Mouse (Mus musculus): ENCODE measurements around the gene Trappc5.

The Trappc5 gene

DNA sequence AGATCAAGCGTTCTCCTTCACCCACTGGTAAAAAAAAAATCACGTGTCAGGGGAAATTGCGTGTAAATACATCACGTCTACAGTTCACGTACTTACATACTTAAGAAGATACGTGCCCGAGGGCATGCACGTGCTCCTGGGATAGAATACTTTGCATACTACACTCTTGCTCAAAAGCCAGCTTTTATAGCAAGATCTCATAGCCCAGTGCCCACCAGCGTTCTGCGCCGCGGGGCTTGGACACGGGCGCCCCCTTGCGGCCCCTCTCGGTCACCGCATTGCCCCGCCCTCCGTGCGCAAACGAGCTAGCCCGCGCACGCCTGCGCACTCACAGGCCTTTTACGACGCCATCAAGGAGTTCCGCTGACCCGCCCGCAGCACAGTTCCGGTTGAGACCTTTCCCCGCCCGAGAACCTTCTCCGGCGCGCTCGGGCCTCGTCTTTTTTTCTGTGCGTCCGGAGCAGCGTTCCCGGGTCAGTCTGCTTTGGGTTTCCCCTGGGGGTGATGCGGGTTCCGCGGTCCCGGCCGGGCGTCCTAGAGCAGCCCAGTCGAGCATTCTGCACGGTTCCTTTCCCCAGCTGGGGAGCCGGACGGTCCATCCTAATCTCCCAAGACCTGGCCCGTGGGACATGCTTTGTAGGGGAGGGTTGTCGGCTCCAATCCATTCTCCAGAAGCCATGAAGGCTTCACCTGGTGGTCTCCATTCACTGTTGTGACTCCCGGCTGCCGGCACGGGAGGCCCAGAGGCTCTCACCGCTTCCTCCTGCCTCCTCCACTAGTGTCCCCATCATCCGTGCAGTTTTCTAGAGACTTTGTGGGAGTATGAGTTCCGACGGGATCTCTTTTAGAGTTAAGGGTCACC is at the start of gene Trappc5:
Gene Trappc5 (plus strand): TSS at position 169 of the 862 bp plus-strand sequence.
- DNase-seq (ENCODE audit: low spot score in 2 of 2): peak; percentile 94 to 96

DNA sequence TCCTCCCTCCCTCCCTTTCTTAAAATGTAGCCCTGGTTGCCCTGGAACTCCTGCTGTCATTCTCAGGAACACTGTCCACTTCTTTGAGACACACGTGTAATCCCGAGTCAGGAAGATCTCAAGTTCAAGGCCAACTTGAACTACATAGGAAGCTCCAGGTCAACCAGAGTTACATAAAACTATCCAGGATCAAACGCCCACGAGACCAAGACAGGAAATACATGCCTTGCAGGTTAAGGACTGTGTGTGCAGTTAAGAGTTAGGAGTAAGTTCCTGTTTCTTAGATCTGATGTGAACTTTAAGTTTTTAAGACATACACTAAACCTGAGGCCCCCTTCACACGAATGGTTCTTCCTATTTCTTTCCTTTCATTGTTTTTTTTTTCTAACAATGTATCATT is 49.1 kb upstream of the Trappc5 start:
- DNase-seq (ENCODE audit: low spot score in 2 of 2): no peak

DNA sequence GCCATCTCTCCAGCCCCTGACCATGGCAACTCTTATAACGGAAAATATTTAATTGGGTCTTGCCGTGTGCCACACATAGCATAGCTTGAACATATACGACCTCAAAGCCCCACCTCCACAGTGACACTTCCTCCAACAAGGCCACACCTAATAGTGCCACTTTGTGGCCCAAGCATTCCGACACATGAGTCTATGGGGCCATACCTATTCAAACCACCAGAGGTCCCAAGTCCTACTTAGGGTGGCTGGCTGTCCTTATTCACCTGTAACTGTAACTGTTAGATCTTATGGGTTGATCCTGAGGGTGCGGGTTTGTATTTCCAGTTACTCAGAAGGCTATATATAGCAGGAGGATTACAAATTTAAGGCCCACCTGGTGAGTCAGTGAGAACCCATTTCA is 48.1 kb upstream of the Trappc5 start:
- peak in 1 of 2 experiments; percentile 47 for DNase-seq (ENCODE audit: low spot score in 2 of 2)

DNA sequence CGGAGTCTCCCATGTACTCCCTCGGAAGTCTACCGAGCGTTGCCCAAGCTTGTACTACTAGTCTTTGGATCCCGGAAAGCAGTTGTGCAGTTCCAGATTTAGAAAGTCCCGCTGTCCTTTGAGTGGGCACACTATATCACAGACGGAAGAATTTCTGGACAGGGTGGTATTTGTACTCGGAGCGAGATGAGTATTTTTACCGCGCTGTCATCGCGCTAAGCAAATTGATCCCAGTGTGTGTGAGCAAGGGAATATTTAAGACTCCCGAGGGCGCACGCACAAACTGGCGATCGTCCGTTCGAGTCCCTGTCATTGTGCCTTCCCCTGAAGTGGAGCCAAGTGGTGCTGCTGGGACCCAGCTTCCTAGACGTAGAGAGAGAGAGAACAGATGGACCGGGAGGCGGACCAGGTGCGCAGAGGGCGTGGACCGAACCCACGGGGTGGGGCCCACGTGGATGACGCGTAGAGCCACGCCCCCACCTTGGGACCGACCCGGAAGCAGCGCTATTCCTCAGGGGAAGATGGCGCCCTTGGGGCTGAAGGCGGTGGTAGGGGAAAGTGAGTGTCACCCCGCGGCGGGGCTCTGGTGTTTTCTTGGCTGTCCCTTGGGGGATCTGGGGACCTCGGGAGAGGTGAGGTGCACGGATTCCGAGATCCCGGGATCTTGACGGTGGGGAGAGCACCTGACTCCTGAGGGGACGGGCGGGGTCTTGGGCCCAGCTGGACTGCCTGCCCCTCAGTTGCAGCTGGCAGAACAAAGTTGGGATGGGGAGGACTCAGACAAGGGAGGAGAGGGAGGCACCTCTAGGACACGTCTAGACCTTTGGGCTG is 45.2 kb upstream of the Trappc5 start, which contains the start of gene Stxbp2:
Gene Stxbp2 (plus strand): TSS at position 309 of the 831 bp plus-strand sequence.
- DNase-seq (ENCODE audit: low spot score in 2 of 2): peak; percentile 70

DNA sequence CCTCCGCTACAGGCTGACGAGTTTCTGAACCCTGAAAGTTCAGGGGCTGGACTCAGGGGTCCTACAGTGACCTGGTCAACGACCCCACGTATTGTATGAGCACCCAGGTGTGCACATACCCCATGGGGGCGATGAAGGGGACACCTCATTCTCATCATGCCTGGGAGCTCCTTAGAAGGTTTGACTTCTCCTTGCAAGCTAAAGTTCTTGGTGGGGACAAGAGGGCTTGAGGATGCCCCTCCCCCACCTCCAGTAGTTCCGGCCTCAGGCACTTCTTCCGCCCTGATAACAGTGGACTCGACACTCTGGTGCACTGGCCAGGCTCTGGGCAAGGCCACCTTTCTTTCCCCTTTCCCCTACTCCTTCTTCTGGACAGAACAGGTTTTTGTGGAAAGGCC is 44.6 kb upstream of the Trappc5 start:
- no peak for DNase-seq (ENCODE audit: low spot score in 2 of 2)

DNA sequence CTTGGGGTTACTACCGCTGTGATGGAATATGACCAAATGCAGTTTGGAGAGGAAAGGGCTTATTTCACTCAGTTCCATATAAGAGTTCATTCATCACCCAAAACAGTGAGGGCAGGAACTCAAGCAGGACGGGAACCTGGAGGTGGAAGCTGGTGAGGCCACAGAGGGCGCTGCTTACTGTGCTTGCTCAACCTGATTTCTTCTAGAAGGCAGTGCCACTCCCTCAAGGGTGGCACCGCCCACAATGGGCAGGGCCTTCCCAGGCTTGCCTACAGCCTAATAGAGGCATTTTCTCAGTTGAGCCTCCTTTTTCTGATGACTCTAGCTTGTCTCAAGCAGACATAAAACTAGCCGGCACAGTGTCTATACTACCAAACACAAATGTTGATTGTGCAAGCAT is 30.3 kb upstream of the Trappc5 start:
- DNase-seq (ENCODE audit: low spot score in 2 of 2): no peak

DNA sequence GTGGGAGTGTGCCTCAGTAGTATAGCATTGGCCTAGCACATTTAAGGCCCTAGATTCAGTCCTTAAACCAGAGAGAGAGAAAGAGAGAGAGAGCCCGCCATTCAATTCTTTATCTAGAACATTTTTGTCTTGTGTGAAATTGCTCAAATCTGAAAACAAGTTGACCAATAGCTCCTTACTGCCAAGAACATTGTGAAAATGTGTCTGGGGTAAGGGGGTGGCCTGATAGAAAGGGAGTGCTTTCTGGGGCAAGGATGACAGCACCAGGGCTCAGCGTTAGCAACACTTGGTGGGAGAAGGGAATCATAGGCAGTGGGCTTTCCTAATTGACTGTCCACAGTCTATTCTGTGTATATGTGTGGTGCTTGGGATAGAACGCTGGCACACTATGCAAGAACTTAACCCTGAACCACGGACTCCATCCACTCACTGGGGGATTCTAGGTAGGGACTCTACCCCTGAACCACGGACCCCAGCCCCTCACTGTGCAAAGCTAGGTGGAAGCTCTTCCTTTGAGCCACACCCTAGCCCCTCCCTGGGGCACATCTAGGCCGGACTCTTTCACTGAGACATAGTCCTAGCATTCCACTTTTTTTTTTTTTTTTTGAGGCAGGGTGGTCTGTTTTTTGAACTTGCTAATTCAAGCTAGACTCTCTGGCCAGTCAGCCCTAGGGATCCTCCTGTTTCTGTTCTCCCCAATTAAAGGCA is 29.1 kb upstream of the Trappc5 start:
- DNase-seq (ENCODE audit: low spot score in 2 of 2): no peak

DNA sequence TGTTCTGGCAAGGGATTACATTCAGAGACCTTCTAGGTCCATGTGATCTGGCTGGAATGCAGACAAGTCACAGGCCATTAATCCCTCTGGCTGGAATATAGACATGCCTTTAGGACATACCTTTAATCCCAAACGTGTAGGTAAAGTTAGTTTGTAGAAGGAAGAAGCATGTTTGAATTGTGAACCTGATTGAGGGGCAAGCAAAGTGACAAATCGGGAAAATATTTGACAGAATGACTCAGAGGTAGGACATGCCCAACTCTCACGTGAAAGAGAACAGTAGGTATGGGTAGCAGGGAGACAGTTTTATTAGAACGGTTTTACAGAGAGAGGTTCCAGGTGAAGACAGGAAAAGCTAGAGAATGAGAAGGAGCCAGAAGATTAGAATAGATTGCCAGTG is 28.5 kb upstream of the Trappc5 start:
- no peak for DNase-seq (ENCODE audit: low spot score in 2 of 2)

DNA sequence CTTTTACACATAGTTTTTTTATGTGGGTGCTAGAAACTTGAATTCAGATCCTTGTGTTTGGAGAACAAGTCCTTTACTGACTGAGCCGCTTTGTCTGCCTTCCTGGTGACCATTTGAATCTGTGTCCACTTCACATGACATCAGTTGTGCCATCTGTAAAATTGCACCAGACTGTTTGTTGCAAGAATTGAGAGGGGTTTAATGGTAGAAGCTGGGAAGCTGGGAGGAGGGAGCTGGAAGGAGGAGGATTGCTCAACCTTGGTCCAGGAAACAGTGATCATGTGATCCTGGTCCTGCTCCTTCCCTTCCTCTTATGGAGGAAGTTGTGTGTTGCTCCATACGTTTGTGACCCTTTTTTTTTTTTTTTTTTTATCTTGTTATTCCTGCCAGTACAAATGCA is 27.8 kb upstream of the Trappc5 start:
- DNase-seq (ENCODE audit: low spot score in 2 of 2): no peak

DNA sequence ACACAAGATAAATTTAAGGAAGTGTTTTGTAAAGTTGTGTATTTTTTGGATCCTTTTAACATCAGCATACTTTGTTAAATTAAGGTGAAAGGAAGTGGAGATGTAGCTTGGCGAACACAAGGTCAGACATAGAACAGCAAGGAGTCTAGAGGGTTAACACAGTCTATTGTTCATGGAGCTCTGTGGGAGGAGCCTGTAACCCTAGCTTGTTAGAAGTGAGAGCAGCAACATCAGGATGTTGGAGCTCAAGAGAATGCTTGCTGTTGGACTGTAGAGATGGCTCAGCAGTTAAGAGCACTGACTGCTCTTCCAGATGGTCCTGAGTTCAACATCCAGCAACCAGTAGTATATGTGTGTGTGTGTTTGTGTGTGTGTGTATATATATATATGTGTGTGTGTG is 27.1 kb upstream of the Trappc5 start:
- no peak for DNase-seq (ENCODE audit: low spot score in 2 of 2)

DNA sequence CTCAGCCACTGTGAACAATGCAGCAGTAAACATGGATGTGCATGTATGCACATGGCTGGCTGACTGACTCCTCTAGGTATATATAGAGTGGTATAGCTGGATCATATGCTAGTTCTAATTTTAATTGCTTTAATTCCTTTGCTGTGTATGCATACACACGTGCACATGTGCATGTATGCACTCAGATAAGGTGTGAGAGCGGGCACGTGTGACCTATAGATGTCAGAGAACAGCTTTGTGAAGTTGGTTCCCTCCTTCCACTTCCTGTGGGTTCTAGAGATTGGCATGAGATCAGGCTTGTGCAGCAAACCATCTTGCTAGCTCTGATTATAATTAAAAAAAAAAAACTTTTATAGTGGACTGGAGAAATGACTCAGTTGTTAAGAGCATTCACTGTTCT is 23.3 kb upstream of the Trappc5 start:
- no peak for DNase-seq (ENCODE audit: low spot score in 2 of 2)

DNA sequence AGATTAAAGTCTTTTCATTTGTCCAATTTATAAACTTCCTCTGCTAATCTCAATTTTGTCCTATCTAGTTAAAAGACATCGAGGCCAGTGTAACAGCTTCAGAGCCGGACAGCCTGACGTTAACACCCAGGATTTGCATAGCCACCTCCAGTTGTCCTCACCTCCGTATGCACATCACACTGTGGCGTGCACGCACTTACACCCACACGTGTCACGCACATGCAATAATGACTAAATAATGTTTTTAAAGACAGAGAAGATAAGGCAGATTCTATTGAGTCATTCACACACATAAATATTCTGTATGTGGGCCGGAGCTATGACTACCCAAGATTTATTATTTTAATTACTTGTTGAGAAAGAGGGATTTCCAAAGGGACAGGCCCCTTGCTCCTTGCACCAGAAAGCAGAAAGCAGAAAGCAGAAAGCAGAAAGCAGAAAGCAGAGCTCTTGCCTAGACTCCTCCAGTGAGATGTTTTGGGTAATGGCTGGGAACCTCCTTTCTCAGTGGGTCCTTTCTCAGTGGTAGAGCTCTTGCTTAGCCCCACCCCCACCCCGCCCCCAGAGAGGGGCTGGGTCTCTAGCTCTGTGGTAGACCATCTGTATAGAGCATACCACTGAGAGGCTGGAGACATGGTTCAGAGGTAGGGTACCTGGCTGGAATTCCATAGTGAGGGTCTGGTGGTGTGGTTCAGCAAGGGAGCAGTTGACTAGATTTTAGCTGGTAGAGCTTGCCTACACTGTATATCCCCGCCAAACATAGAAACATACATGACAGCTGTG is 21.2 kb upstream of the Trappc5 start:
- peak; percentile 25 to 31 for DNase-seq (ENCODE audit: low spot score in 2 of 2)

DNA sequence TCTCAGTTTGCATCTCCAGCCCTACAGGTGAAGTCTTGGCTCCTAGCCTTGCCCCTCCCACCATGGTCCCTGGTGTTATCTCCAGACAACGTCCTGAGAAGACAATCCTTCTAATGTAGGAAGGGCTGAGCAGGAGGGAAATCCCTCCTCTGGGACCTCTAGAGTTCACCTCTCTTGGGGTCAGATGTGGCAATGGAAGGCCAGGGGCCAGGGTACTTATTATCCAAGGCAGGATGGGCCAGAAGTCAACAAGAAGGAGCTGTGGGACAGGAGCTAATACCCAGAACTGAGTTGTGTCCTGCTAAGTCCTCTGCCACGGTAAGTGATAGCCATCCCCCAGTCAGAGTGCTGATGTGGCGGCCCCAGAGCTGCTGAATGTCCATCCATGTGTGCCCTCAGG is 20.6 kb upstream of the Trappc5 start, which contains the start of gene Retn:
Gene Retn (plus strand): TSS at position 245 of the 400 bp plus-strand sequence.
- DNase-seq (ENCODE audit: low spot score in 2 of 2): no peak

DNA sequence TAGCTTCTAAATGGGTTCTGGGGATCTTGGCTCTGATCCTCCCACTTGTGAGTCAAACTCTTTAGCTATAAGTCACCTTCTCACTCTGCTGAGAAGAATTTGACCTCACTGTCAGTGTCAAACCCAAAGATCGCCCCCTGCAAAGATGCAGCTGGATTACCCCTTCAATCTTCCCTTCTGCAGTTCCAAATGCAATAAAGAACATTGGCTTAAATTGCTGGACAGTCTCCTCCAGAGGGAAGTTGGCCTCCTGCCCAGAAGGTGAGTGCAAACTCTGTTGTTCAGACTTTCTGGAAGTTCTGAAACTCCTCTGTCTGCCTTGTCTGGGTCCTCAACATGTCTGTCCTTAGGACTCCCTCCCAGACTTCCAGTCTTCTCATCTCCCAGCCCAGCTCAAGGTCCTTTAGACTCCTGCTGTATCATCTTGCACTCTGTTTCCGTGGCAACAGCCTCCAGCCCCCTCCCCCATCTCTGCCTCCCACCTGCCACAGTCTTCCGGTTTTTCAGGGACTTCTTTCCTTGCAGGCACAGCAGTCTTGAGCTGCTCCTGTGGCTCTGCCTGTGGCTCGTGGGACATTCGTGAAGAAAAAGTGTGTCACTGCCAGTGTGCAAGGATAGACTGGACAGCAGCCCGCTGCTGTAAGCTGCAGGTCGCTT is 19.2 kb upstream of the Trappc5 start:
- peak; percentile 47 to 51 for DNase-seq (ENCODE audit: low spot score in 2 of 2)

DNA sequence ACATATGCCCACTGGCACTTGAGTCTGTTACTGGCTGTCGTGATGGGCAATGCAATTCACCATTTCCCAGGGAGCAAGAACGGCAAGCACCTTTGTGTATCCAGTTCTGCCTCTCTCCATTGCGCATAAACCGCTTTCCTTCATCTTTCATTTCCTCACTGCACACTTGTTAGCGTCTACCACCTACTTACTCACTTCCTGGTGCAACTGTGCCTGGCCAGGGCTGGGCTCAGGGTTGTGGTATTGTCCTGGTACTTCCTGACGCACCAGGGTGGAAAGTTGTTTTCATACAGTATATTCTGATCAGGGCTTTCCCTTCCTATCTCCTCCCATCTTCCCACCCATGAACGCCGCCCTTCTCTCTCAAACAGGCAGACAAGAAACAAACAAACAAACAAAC is 15.2 kb upstream of the Trappc5 start:
- DNase-seq (ENCODE audit: low spot score in 2 of 2): no peak

DNA sequence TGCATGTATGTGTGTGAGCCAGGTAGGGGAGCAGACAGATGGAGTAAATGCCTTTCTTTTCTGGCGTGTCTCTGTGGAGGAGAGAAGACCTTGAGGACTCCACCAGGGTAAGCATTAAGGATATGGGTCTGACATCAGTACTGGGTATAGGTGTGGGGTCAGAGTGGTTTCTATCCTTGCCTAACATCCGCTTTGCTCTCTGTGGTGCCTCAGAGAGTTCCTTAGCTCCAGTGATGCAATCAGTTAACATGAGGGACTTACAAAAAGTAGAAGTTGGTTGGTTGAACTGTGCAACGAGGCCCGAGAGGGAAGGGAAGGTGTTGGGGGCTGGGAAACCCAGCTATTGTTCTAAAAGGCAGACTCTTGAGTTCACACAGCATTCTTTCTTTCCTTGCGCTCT is 11.7 kb upstream of the Trappc5 start:
- no peak for DNase-seq (ENCODE audit: low spot score in 2 of 2)

DNA sequence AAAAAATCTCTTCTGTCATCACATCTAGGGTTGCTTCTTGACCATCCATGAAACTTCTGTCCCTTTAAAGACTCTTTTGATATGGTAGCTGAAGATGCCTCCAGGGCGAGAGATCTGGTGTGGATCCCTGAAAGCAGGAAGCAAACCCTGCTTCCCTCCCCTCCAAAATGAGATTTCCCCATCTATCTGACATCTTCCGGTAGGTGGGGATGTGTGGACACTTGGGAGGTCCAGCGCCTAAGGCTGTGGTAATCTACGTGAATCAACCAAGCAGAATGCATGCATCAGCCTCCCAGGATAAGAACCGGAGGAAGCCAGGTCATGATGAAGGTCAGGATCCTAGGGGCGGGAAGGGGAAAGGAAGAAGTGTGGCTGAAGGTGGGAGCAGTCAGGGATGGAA is 10.6 kb upstream of the Trappc5 start, which contains the start of gene Mcemp1:
Gene Mcemp1 (plus strand): TSS at position 248 of the 400 bp plus-strand sequence.
- DNase-seq (ENCODE audit: low spot score in 2 of 2): no peak

DNA sequence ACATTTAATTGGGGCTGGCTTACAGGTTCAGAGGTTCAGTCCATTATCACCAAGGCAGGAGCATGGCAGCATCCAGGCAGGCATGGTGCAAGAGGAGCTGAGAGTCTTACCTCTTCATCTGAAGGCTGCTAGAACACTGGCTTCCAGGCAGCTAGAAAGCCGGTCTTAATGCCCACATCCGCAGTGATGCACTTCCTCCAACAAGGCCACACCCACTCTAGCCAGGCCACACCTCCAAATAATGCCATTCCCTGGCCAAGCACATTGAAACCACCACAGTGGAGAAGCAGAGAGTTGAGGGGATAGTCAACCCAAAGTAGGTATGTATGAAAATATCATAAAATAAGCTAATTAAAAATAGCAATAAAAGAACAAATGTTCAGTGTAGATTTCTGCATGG is 5.7 kb upstream of the Trappc5 start:
- DNase-seq (ENCODE audit: low spot score in 2 of 2): no peak

DNA sequence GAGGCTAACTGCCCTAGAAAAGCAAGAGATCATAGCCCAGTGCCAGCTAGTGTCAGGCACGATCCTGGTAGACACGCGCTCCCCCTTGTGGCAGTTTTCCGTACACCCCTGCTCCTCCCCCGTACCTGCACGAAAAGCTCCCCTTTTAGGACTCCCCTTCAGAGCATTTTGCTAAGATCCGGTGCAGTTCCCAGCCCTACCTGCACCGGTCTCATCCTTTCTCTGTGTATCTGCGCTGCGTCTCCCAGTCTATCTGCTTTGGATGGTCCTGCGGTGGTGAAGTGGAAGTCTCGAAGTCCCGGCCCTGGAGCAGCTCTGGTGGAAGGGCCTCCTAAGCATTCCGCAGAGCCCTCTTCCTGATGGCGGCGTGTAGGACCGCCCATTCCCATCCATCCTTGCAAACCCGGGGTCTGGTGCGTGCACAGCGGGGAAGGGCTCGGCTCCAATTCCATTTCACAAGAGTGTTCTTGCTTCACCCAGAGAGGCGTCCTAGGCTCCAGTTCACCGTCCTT is 4.1 kb upstream of the Trappc5 start, which contains the start of gene Fcor:
Gene Fcor (minus strand): TSS at position 383 of the 512 bp plus-strand sequence.
- peak; percentile 92 to 93 for DNase-seq (ENCODE audit: low spot score in 2 of 2)

DNA sequence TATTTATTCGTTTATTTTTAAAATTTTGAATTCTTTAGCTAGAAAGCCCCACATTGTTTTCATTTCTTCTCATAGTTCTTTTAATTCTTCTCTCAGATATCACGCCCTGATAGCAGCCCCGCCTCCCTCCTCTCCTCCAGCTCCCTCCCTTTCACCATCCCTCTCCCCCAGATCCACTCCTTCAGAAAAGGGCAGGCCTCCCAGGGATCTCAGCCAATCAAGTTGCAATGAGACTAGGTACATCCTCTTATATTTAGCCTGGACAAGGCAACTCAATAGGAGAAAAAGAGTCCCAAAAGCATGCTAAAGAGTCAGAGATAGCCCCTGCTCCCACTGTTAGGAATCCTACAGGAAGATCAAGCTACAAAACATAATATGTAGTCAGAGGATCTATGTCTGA is 1.4 kb upstream of the Trappc5 start:
- DNase-seq (ENCODE audit: low spot score in 2 of 2): no peak

Measured in right cerebral cortex, adult 2 months (tissue).